Mouse (Mus musculus): ENCODE measurements around the gene Pde4b.

DNA sequence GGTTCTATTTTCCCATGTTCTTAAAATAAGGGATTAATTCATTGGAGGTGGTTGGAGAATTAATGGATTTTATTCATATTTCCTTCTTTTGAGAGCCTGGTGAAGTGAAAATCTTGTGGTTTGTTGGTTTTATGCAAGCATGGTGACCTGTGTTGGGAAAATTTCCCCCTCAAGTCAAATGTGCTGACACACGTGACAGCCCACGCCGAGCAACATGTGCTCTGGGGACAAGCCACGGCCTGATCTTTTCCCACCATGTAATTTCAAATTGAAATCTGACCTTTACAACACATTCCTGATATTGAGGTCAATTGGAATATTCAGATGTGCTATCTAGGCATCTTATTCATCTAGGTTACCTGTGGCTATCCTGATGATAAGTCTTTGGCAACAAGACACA, 443.5 kb downstream of the Pde4b start:
- no peak for TF ChIP-seq CHD2 (IDR thresholded peaks at IDR 0.05; ENCODE audit: low read depth, low read length)
- TF ChIP-seq ZC3H11A (IDR thresholded peaks at IDR 0.05; ENCODE audit: borderline replicate concordance, low read depth, low read length), result no peak
- TF ChIP-seq ZNF384 (IDR thresholded peaks at IDR 0.05; ENCODE audit: low read depth, low read length), result no peak
- no peak for TF ChIP-seq HCFC1 (IDR thresholded peaks at IDR 0.05; ENCODE audit: borderline replicate concordance, insufficient read depth, low read length)
- no peak for TF ChIP-seq MAFK (IDR thresholded peaks at IDR 0.05; ENCODE audit: insufficient read depth, low read depth, low read length)
